Mouse (Mus musculus) embryo, embryonic 9.5 days (tissue): ENCODE measurements at regions not wholly inside any gene's neighbourhood (a gene's known extent, or its start where the extent isn't known, plus 50 kb on each side); places are given as distances from the start of the nearest gene placed in this dataset.
A peak's percentile ranks its signal among the peaks of the same experiment; 100 is the strongest.

Experiments used
- DNase-seq: peaks from one replicate; pipeline ENCODE4 v3.0.0-alpha.2; 2017; ENCODE audit errors: extremely low spot score

DNA sequence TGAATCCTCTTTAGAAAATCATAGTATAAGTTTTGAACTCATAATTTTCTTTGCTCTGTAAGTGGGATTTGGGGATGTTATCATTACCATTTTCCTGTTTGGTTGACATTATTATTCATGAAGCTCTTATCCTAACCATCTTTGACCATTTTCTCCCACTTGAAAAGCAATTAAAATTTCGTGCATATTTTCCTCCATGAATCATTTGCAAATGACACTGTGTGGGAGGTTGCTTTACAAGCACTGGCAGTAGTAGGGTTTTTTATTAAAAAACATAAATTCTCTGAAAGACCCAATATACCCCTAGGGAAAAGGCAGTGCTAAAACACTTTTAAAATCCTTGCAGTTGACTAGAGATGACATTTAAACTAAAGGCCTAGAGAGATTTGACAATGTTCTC is 1183.2 kb upstream of the Crim1 start:
- DNase-seq, result no peak

DNA sequence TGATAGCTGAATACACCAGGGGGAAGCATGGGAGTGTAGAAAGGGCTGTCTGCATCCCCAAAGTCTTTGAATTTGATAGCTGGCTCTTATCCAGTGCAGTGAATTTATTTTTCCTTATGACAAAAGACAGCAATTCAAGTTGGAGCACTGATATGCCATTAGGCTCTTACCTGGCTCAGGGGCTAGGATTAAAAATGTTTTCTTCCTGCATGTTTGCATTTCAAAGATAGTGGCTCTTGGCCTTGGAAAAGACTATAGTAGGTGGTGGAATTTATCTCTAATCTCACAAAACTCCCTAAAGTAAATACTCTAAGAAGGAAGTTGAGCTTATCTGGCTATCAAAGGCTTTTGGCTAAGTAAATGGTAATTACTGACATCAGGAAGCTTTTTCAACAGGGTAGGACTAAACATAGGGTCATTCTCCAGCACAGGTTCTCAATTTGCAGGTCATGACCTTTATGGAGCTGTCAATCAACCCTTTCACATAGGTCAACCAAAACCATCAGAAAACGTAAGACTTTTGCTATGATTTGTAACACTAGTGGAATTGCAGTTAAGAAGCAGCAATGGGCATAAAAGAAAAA is 1170.8 kb upstream of the Crim1 start:
- peak; percentile 7 for DNase-seq

DNA sequence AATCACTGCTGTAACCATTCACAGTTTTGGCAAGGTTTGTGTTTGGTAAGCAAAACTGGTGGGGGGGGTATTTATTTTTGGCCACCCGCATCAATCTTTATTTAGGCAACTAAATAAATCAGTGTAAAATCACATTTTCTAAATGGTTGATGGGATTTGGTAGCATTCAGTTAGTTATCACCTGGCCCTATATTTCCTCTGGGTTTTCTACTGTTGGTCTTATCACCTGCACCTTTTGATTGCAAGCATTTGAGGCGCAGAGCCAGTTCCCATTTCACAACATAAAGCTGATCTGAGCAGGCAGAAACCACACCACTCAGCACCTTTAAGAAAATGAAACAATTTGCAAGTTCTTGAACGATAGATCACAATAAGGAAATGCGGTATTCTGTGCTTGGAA is 1165.8 kb upstream of the Crim1 start:
- no peak for DNase-seq
